Mouse (Mus musculus) ZHBTc4 (cell line): ENCODE results near the gene Brpf3.

Experiments used
- DNase-seq: peaks from one replicate; pipeline ENCODE4 v3.0.0-alpha.2; 2011; ENCODE audit warnings: low read depth, low spot score

Brpf3 gene

DNA sequence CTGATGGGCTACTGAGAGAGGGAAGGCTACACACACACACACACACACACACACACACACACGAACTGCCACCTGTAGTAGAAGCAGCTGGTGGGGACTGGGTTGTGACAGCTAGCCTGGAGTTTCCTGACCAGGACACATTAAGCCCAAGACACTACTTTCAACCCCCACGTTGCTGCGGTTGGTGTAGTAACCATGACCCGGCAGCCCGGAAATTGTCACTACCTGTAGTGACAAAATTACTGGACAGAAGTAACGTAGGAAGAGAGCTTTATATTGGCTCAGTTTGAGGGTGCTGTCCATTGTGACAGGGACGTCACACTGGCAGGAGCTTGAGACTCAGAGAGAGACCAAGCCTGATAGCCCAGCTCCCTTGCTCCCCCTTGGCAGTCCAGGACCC, 71.4 kb downstream of the Brpf3 start:
- no peak for DNase-seq

- DNase-seq: no peak
Observed at GRCm38 (mm10) chr17:28874216-28874615, 73.3 kb downstream of the Brpf3 start.

DNA sequence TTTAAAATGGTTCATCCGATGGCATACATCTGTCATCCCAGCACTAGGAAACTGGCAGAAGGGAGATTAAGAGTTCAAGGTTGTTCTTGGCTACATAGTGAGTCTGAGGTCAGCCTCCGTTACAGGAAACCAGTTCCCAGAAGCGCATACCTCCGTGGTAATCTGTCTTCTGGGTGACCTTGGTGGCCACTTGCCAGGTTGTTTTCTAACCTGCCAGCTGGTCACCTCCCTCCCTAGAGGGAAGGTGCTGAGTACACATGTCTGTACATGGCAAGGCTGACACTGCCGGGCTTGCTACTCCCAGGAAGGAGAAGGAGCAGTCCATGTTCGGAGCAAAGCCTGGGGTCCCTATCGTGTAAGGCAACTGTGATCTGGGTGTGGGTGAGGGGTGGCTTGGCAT, 73.9 kb downstream of the Brpf3 start:
- DNase-seq: no peak

DNA sequence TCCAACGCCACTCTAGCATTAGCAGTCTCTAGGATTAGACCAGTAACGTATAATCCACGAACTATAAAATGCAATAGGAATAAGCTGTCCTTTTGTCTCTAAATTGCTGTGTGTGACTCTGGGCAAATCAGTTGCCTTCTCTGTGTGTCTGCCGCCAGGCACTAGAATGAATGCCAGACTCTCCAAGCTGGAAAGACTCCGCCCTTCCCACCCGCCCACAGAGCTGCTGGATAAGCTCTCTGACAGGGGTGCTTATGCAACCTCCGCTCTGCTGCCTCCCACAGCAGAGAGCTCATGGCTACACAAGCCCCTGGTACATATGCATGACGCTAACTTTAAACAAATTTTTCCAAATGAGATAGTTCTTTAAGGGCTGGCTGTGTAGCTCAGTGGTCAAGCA, 74.4 kb downstream of the Brpf3 start:
- peak; percentile 64 for DNase-seq

GRCm38 (mm10) chr17:28876331-28876730, 75.4 kb downstream of the Brpf3 start:
- no peak for DNase-seq

DNA sequence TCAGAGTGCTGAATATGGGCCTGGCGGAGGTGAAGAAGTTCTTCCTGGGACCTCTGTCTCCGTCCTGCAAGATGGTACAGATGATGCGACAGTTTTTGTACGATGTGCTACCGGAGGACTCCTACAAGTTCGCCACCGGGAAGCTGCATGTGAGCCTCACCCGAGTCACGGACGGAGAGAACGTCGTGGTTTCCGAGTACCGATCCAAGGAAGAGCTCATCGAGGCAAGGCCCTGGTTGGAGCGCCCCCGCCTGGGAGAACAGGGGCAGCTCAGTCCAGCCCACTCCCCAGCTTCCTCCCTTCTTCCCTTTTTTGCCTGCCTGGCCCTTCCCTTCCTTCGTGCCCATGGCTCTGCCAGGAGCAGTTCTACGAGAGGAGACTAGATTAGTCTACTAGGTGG, 75.9 kb downstream of the Brpf3 start:
- DNase-seq: peak; percentile 84

GRCm38 (mm10) chr17:28879931-28880391, 79.1 kb downstream of the Brpf3 start:
- DNase-seq: peak; percentile 96

DNA sequence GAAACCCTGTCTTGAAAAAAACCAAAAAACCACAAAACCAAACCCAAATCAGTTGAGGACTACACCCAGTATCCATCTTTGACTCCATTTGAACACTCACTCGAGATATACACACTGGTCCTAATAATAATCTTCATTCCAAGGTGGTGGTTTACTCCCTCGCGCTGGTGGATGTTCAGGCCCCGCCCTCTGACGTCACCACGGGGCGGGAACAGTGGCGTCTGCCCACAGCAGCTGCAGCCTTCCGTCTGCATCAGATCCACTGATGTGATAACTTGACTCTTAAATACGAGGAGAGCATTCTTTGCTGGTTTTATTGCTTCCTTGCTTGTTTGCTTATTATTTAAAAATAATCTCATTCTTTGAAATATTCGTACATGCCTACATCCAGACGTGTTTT, 81.4 kb downstream of the Brpf3 start:
- DNase-seq: peak; percentile 87

- DNase-seq: no peak
Observed at GRCm38 (mm10) chr17:28882810-28883209, 81.9 kb downstream of the Brpf3 start.

- DNase-seq: no peak
Observed at GRCm38 (mm10) chr17:28883941-28884516, 83.1 kb downstream of the Brpf3 start.

- DNase-seq: no peak
Observed at GRCm38 (mm10) chr17:28885231-28885630, 84.3 kb downstream of the Brpf3 start.

- no peak for DNase-seq
Observed at GRCm38 (mm10) chr17:28886266-28886665, 85.4 kb downstream of the Brpf3 start.
